Mouse (Mus musculus) kidney, adult 2 months (tissue): Measurements from ENCODE around the gene Mdga1. TPM values are rescaled to one million over a fixed set of nuclear protein-coding genes. Genes with fewer than 3 reads are reported as not detected.

Source experiments
- DNase-seq: peaks from one replicate; pipeline ENCODE4 v3.0.0; 2021
- H3K27ac ChIP-seq: fragments of 200-500 bp; 2 replicates; pipeline ENCODE4 v1.5.1; 2012; ENCODE audit warnings: low read depth, low read length, control low read depth, inconsistent platforms; ENCODE audit not compliant: insufficient read depth
- H3K27me3 ChIP-seq: fragments of 200-500 bp; replicated peaks from 2 replicates; pipeline ENCODE4 v1.6.1; 2012; ENCODE audit warnings: mild to moderate bottlenecking, moderate library complexity, low read length, inconsistent platforms; ENCODE audit not compliant: control insufficient read depth, insufficient read depth
- H3K36me3 ChIP-seq: fragments of 200-500 bp; 2 replicates; pipeline ENCODE4 v1.6.1; 2012; ENCODE audit warnings: mild to moderate bottlenecking, moderate library complexity, low read length, inconsistent platforms; ENCODE audit not compliant: control insufficient read depth, insufficient read depth
- H3K4me1 ChIP-seq: fragments of 200-500 bp; 2 replicates; pipeline ENCODE4 v1.6.1; 2011; ENCODE audit warnings: low read length; ENCODE audit not compliant: control insufficient read depth, insufficient read depth
- H3K4me3 ChIP-seq: fragments of 200-500 bp; 2 replicates; pipeline ENCODE4 v1.5.1; 2011; ENCODE audit warnings: mild to moderate bottlenecking, low read depth, low read length, control low read depth; ENCODE audit not compliant: insufficient read depth
- CTCF ChIP-seq: fragments of 200-500 bp; conservative IDR thresholded peaks from 2 replicates; pipeline ENCODE4 v1.5.1; 2011; ENCODE audit warnings: low read depth, mild to moderate bottlenecking, control low read depth, low read length, moderate library complexity, mixed read lengths; ENCODE audit not compliant: insufficient read depth, insufficient read length
- POLR2A ChIP-seq: fragments of 200-500 bp; IDR thresholded peaks from one replicate; pipeline ENCODE4 v1.6.1; 2011; ENCODE audit warnings: low read depth, low read length, control low read depth
- WGBS: fragments of 180-500 bp; shearing (Covaris S2); methylation state at CpG from one replicate; pipeline ENCODE4 v1.1.7; 2018; 5-methylcytosine and 5-hydroxymethylcytosine counted together
- polyA plus RNA-seq: library from polyadenylated mRNA; depleted of rRNA; stranded (reverse); fragments of >200 nt; gene quantifications from 2 replicates; pipeline ENCODE4 v1.2.3, GENCODE M21; 2012

Gene Mdga1
- polyA plus RNA-seq, 1 experiment: 1.3 TPM

- DNase-seq: no peak
- Histone ChIP-seq H3K27me3 (no peaks in the 10 kb centered on the region), H3K36me3 (no peaks in the 10 kb centered on the region), H3K4me3 (no peak overlapping the region), H3K4me1 (0 out of 2 replicates have a peak, but pooled peaks cover 2% of the 10 kb centered on the region), H3K27ac (no peak overlapping the region)
- TF ChIP-seq CTCF (no peak), POLR2A (no peak)
- WGBS: 69% methylated on average over 10 of the region's 10 CpGs
Measured at GRCm38 (mm10) chr17:29798151-29798550, 171.7 kb downstream of the Mdga1 start.

GRCm38 (mm10) chr17:29796787-29797186 lies 173.1 kb downstream of the Mdga1 start:
- H3K4me1 ChIP-seq: no peaks in the 10 kb centered on the region
- H3K27me3 ChIP-seq: no peaks in the 10 kb centered on the region
- no peak for DNase-seq
- H3K4me3 ChIP-seq: no peak overlapping the region
- H3K27ac ChIP-seq: no peak overlapping the region
- 34% methylated on average over 9 of the region's 9 CpGs for WGBS
- H3K36me3 ChIP-seq: no peaks in the 10 kb centered on the region
- TF ChIP-seq CTCF (peak; percentile 35; the same call in 1 of the 2 replicates), POLR2A (no peak)

- Histone ChIP-seq H3K27me3 (no peaks in the 10 kb centered on the region), H3K36me3 (no peaks in the 10 kb centered on the region), H3K4me1 (no peaks in the 10 kb centered on the region), H3K4me3 (no peak overlapping the region), H3K27ac (no peak overlapping the region)
- WGBS: 11% methylated on average over 7 of the region's 7 CpGs
- TF ChIP-seq POLR2A: no peak
- peak; percentile 63 for TF ChIP-seq CTCF
- DNase-seq: peak; percentile 64
Measured at GRCm38 (mm10) chr17:29796086-29796485, 173.8 kb downstream of the Mdga1 start.

- no peaks in the 10 kb centered on the region for H3K27me3 ChIP-seq
- H3K4me1 ChIP-seq: no peaks in the 10 kb centered on the region
- H3K4me3 ChIP-seq: no peak overlapping the region
- TF ChIP-seq CTCF (no peak), POLR2A (no peak)
- no peak for DNase-seq
- 19% methylated on average over 23 of the region's 23 CpGs for WGBS
- no peaks in the 10 kb centered on the region for H3K36me3 ChIP-seq
- no peak overlapping the region for H3K27ac ChIP-seq
Measured at GRCm38 (mm10) chr17:29795050-29795770, 174.7 kb downstream of the Mdga1 start.

- TF ChIP-seq CTCF (no peak), POLR2A (no peak)
- Histone ChIP-seq H3K36me3 (no peaks in the 10 kb centered on the region), H3K4me1 (no peaks in the 10 kb centered on the region), H3K27me3 (no peaks in the 10 kb centered on the region), H3K4me3 (no peak overlapping the region), H3K27ac (no peak overlapping the region)
- WGBS: 69% methylated on average over 9 of the region's 9 CpGs
- no peak for DNase-seq
Measured at GRCm38 (mm10) chr17:29791531-29792050, 178.3 kb downstream of the Mdga1 start.

- H3K4me1 ChIP-seq: no peaks in the 10 kb centered on the region
- WGBS: 84% methylated on average over 12 of the region's 12 CpGs
- H3K27ac ChIP-seq: no peak overlapping the region
- H3K27me3 ChIP-seq: no peaks in the 10 kb centered on the region
- no peaks in the 10 kb centered on the region for H3K36me3 ChIP-seq
- no peak for DNase-seq
- TF ChIP-seq CTCF (no peak), POLR2A (no peak)
- no peak overlapping the region for H3K4me3 ChIP-seq
Measured at GRCm38 (mm10) chr17:29790231-29790740, 179.6 kb downstream of the Mdga1 start.

- WGBS: 71% methylated on average over 9 of the region's 9 CpGs
- no peak overlapping the region for H3K4me3 ChIP-seq
- no peaks in the 10 kb centered on the region for H3K4me1 ChIP-seq
- no peak for TF ChIP-seq CTCF
- no peak for TF ChIP-seq POLR2A
- H3K36me3 ChIP-seq: no peaks in the 10 kb centered on the region
- H3K27ac ChIP-seq: no peak overlapping the region
- no peaks in the 10 kb centered on the region for H3K27me3 ChIP-seq
- DNase-seq: no peak
Measured at GRCm38 (mm10) chr17:29789715-29790114, 180.2 kb downstream of the Mdga1 start.
